Mouse (Mus musculus) brain, embryonic 18.5 days (tissue): Measurements from ENCODE around the gene Pnma1.

ENCODE experiments used
- DNase-seq: peaks from one replicate; pipeline ENCODE4 v3.0.0-alpha.2; 2012; ENCODE audit warnings: low read depth, low spot score

Pnma1 gene

GRCm38 (mm10) chr12:84154786-84155522 is 6.7 kb upstream of the Pnma1 start:
- no peak for DNase-seq

GRCm38 (mm10) chr12:84153414-84153813 is 5.1 kb upstream of the Pnma1 start:
- no peak for DNase-seq

GRCm38 (mm10) chr12:84152352-84153190 is 4.3 kb upstream of the Pnma1 start:
- no peak for DNase-seq

- no peak for DNase-seq
Measured at GRCm38 (mm10) chr12:84151911-84152310, 3.6 kb upstream of the Pnma1 start.

GRCm38 (mm10) chr12:84150976-84151375 is 2.7 kb upstream of the Pnma1 start:
- DNase-seq: no peak

- no peak for DNase-seq
Measured at GRCm38 (mm10) chr12:84149971-84150370, 1.7 kb upstream of the Pnma1 start.

GRCm38 (mm10) chr12:84148622-84149012 is 328 bp upstream of the Pnma1 start:
- DNase-seq: no peak

GRCm38 (mm10) chr12:84142281-84143050 is 5.8 kb downstream of the Pnma1 start:
- DNase-seq: no peak

- DNase-seq: no peak
Measured at GRCm38 (mm10) chr12:84141271-84141670, 7.0 kb downstream of the Pnma1 start.

GRCm38 (mm10) chr12:84140135-84140534 is 8.2 kb downstream of the Pnma1 start:
- DNase-seq: no peak

GRCm38 (mm10) chr12:84137131-84137530 is 11.2 kb downstream of the Pnma1 start:
- no peak for DNase-seq

GRCm38 (mm10) chr12:84132265-84132664 is 16.0 kb downstream of the Pnma1 start:
- DNase-seq: no peak

- no peak for DNase-seq
Measured at GRCm38 (mm10) chr12:84129931-84130330, 18.4 kb downstream of the Pnma1 start.

- DNase-seq: no peak
Measured at GRCm38 (mm10) chr12:84128576-84128975, 19.7 kb downstream of the Pnma1 start.

- DNase-seq: no peak
Measured at GRCm38 (mm10) chr12:84126899-84127298, 21.4 kb downstream of the Pnma1 start.

GRCm38 (mm10) chr12:84125892-84126291 is 22.4 kb downstream of the Pnma1 start:
- no peak for DNase-seq

GRCm38 (mm10) chr12:84119584-84119983 is 28.7 kb downstream of the Pnma1 start:
- DNase-seq: no peak

- DNase-seq: peak; percentile 71
Measured at GRCm38 (mm10) chr12:84114153-84114994, 33.9 kb downstream of the Pnma1 start, which contains the start of gene Dnal1. Gene Dnal1 (plus strand): TSS chr12:84114366.

- no peak for DNase-seq
Measured at GRCm38 (mm10) chr12:84113676-84114075, 34.6 kb downstream of the Pnma1 start.

GRCm38 (mm10) chr12:84110814-84111213 is 37.5 kb downstream of the Pnma1 start:
- no peak for DNase-seq

- DNase-seq: no peak
Measured at GRCm38 (mm10) chr12:84109924-84110323, 38.4 kb downstream of the Pnma1 start.
